Mouse (Mus musculus) liver, embryonic 14.5 days (tissue): ENCODE measurements around the gene Slc2a1.

Source experiments
- CTCF ChIP-seq: IDR thresholded peaks from 2 replicates; pipeline ENCODE4 v1.5.1; 2016; ENCODE audit warnings: antibody characterized with exemption, low read depth, control low read depth
- EP300 ChIP-seq: IDR thresholded peaks from 2 replicates; pipeline ENCODE4 v1.6.1; 2016; ENCODE audit warnings: antibody characterized with exemption, low read depth

- TF ChIP-seq CTCF (no peak), EP300 (no peak)
Measured at GRCm38 (mm10) chr4:119072363-119072940, 36.1 kb upstream of the Slc2a1 start.
